In genomic region chr17:29269349-29269706, GRCm38 (mm10) we compare ENCODE assay signal across 8 mouse cellular contexts. TPM values are rescaled to one million over a fixed set of nuclear protein-coding genes. Genes with fewer than 3 reads are reported as not detected.
DNase-seq lines count a peak whose midpoint lies in the region; ATAC-seq lines count a peak whose summit lies in the region.

No protein-coding gene starts in this region.

- intact Hi-C loops in left cerebral cortex, postnatal 36 days (cut with DNase I): loop anchor here (5.0 kb wide), 3 partner anchors 88 to 243 kb away; partner anchors contain the start of gene Pim1

- 27% methylated on average over 10 of the region's 10 CpGs for WGBS in neural tube, embryonic 11.5 days
- 23% methylated on average over 10 of the region's 10 CpGs for WGBS in limb, embryonic 12.5 days
- 20% methylated on average over 10 of the region's 10 CpGs for WGBS in stomach, embryonic 14.5 days

- ATAC-seq in neural tube, embryonic 11.5 days (ENCODE audit: insufficient read depth, low FRiP score, low TSS enrichment): no peak
- ATAC-seq in limb, embryonic 12.5 days (ENCODE audit: insufficient number of reproducible peaks, insufficient read depth, low FRiP score, low TSS enrichment, low read depth): no peak
- ATAC-seq in stomach, embryonic 14.5 days (ENCODE audit: insufficient number of reproducible peaks, insufficient read depth, low FRiP score, low read depth): no peak

- DNase-seq in cerebellum, adult 9-10 months: peak; percentile 50
- no peak for DNase-seq in cerebellum, postnatal 25 days
- no peak for DNase-seq in neural tube, embryonic 11.5 days (ENCODE audit: low spot score)
- no peak for DNase-seq in neural tube, embryonic 10.5 days (ENCODE audit: extremely low spot score, low spot score)
- DNase-seq in adrenal gland, postnatal 36 days: no peak
- no peak for DNase-seq in left cerebral cortex, postnatal 36 days (ENCODE audit: low spot score in 2 of 2)

- H3K4me3 ChIP-seq in neural tube, embryonic 11.5 days (ENCODE audit: low read depth, low read length): peak overlapping the region; percentile 61
- peak overlapping the region; percentile 86 for H3K4me3 ChIP-seq in limb, embryonic 12.5 days (replicated peaks)
- peak overlapping the region; percentile 74 for H3K4me3 ChIP-seq in stomach, embryonic 14.5 days (ENCODE audit: low read depth, low read length)

- H3K27me3 ChIP-seq in neural tube, embryonic 11.5 days (ENCODE audit: control insufficient read depth, insufficient read depth, low read length): no peaks in the 10 kb centered on the region
- no peaks in the 10 kb centered on the region for H3K27me3 ChIP-seq in limb, embryonic 12.5 days
- no peaks in the 10 kb centered on the region for H3K27me3 ChIP-seq in stomach, embryonic 14.5 days (ENCODE audit: control insufficient read depth, insufficient read depth, low read length)

- H3K4me1 ChIP-seq in neural tube, embryonic 11.5 days (ENCODE audit: control insufficient read depth, insufficient read depth, low read length): peaks cover 7% of the 10 kb centered on the region
- peaks cover 27% of the 10 kb centered on the region for H3K4me1 ChIP-seq in limb, embryonic 12.5 days (replicated peaks)
- H3K4me1 ChIP-seq in stomach, embryonic 14.5 days (ENCODE audit: control insufficient read depth, insufficient read depth, low read length): peaks cover 7% of the 10 kb centered on the region; the same call in 1 of the 2 replicates

- H3K9ac ChIP-seq in neural tube, embryonic 11.5 days (ENCODE audit: low read length): peak overlapping the region; percentile 74
- H3K9ac ChIP-seq in limb, embryonic 12.5 days (replicated peaks): peak overlapping the region; percentile 91
- peak overlapping the region; percentile 90 for H3K9ac ChIP-seq in stomach, embryonic 14.5 days (replicated peaks; ENCODE audit: low read depth, low read length)

- H3K4me2 ChIP-seq in neural tube, embryonic 11.5 days (ENCODE audit: low read depth): peak overlapping the region; percentile 39
- H3K4me2 ChIP-seq in limb, embryonic 12.5 days: peak overlapping the region; percentile 70
- peak overlapping the region; percentile 73 for H3K4me2 ChIP-seq in stomach, embryonic 14.5 days (replicated peaks; ENCODE audit: low read depth, low read length)

- H3K27ac ChIP-seq in neural tube, embryonic 11.5 days (ENCODE audit: low read depth, low read length): no peak overlapping the region
- H3K27ac ChIP-seq in limb, embryonic 12.5 days: peak overlapping the region; percentile 89
- H3K27ac ChIP-seq in stomach, embryonic 14.5 days (ENCODE audit: low read length): peak overlapping the region; percentile 93

- H3K9me3 ChIP-seq in neural tube, embryonic 11.5 days (ENCODE audit: control insufficient read depth, low read length): no peaks in the 10 kb centered on the region
- no peaks in the 10 kb centered on the region for H3K9me3 ChIP-seq in limb, embryonic 12.5 days
- H3K9me3 ChIP-seq in stomach, embryonic 14.5 days (ENCODE audit: control insufficient read depth, low read depth, low read length): no peaks in the 10 kb centered on the region

- no peaks in the 10 kb centered on the region for H3K36me3 ChIP-seq in neural tube, embryonic 11.5 days (ENCODE audit: control insufficient read depth, insufficient read depth, low read length)
- no peaks in the 10 kb centered on the region for H3K36me3 ChIP-seq in limb, embryonic 12.5 days
- no peaks in the 10 kb centered on the region for H3K36me3 ChIP-seq in stomach, embryonic 14.5 days (ENCODE audit: control insufficient read depth, insufficient read depth, low read length)

RNA-seq across cellular contexts. Expression of gene BC004004, which starts 0.7 kb away (rescaled TPM):
- 62.2 and 69.4 TPM in 2 replicates for polyA plus RNA-seq in neural tube, embryonic 11.5 days (2014; fragmentation: Nextera tagmentation; extraction: Ambion mirVana)
- polyA plus RNA-seq in limb, embryonic 12.5 days (2016; fragmentation: Nextera tagmentation; extraction: Ambion mirVana): 45.7 and 52.8 TPM in 2 replicates
- 79.5 and 80.8 TPM in 2 replicates for polyA plus RNA-seq in stomach, embryonic 14.5 days (2014; fragmentation: Nextera tagmentation; extraction: Ambion mirVana)
- total RNA-seq in adrenal gland, postnatal 36 days (2021): 100 to 1,000 TPM; 112 to 130 TPM
- total RNA-seq in left cerebral cortex, postnatal 36 days (2021): 10 to 100 TPM; 78.1 to 94.7 TPM

RNA-seq across cellular contexts. Expression of gene Ppil1, which starts 5.3 kb away (rescaled TPM):
- 152 and 165 TPM in 2 replicates for polyA plus RNA-seq in neural tube, embryonic 11.5 days (2014; fragmentation: Nextera tagmentation; extraction: Ambion mirVana)
- polyA plus RNA-seq in limb, embryonic 12.5 days (2016; fragmentation: Nextera tagmentation; extraction: Ambion mirVana): 175 and 178 TPM in 2 replicates
- polyA plus RNA-seq in stomach, embryonic 14.5 days (2014; fragmentation: Nextera tagmentation; extraction: Ambion mirVana): 134 and 137 TPM in 2 replicates
- total RNA-seq in adrenal gland, postnatal 36 days (2021): 10 to 100 TPM; 20.4 to 25.3 TPM
- 10 to 100 TPM; 16.7 to 19.0 TPM for total RNA-seq in left cerebral cortex, postnatal 36 days (2021)

RNA-seq across cellular contexts. Expression of gene Cpne5, which starts 31.4 kb away (rescaled TPM):
- 3.3 and 4.4 TPM in 2 replicates for polyA plus RNA-seq in neural tube, embryonic 11.5 days (2014; fragmentation: Nextera tagmentation; extraction: Ambion mirVana)
- polyA plus RNA-seq in limb, embryonic 12.5 days (2016; fragmentation: Nextera tagmentation; extraction: Ambion mirVana): 5.6 and 6.4 TPM in 2 replicates
- 12.2 and 15.0 TPM in 2 replicates for polyA plus RNA-seq in stomach, embryonic 14.5 days (2014; fragmentation: Nextera tagmentation; extraction: Ambion mirVana)
- total RNA-seq in adrenal gland, postnatal 36 days (2021): under 1 TPM; 0.17 to 0.76 TPM
- total RNA-seq in left cerebral cortex, postnatal 36 days (2021): 100 to 1,000 TPM; 146 to 155 TPM

RNA-seq across cellular contexts. Expression of gene Pi16, which starts 48.2 kb away (rescaled TPM):
- 0.23 and 0.36 TPM in 2 replicates for polyA plus RNA-seq in neural tube, embryonic 11.5 days (2014; fragmentation: Nextera tagmentation; extraction: Ambion mirVana)
- polyA plus RNA-seq in limb, embryonic 12.5 days (2016; fragmentation: Nextera tagmentation; extraction: Ambion mirVana): 0.38 and 0.51 TPM in 2 replicates
- polyA plus RNA-seq in stomach, embryonic 14.5 days (2014; fragmentation: Nextera tagmentation; extraction: Ambion mirVana): 0.13 and 0.41 TPM in 2 replicates
- 10 to 100 TPM; 29.3 to 50.8 TPM for total RNA-seq in adrenal gland, postnatal 36 days (2021)
- total RNA-seq in left cerebral cortex, postnatal 36 days (2021): 1 to 10 TPM; 1.1 to 1.3 TPM
